Mouse (Mus musculus) lung, adult 2 months (tissue): ENCODE measurements around the gene Gm44511.

Experiments
- CTCF ChIP-seq: fragments of 200-500 bp; IDR thresholded peaks from 2 replicates; pipeline ENCODE4 v1.5.1; 2011; ENCODE audit warnings: mild to moderate bottlenecking, low read length, control low read depth; ENCODE audit not compliant: insufficient read depth
- POLR2A ChIP-seq: fragments of 200-500 bp; IDR thresholded peaks from 2 replicates; pipeline ENCODE4 v1.6.1; 2011; ENCODE audit warnings: low read depth, mild to moderate bottlenecking, control low read depth, low read length, borderline replicate concordance; ENCODE audit errors: extremely low read depth

- TF ChIP-seq CTCF = no peak
- peak; percentile 67; the same call in 1 of the 2 replicates for TF ChIP-seq POLR2A
Measured at GRCm38 (mm10) chr6:128838342-128839265, 12.5 kb upstream of the Gm44511 start.
